Mouse (Mus musculus): ENCODE results near the gene Mctp1. TPM values are rescaled to one million over a fixed set of nuclear protein-coding genes. Genes with fewer than 3 reads are reported as not detected.
"Not testable (repeated sequence)": the region's sequence is repeated elsewhere in the genome, so short reads cannot be mapped to it uniquely, and the experiment has no call there.

Mctp1 gene
- polyA plus RNA-seq, 1 experiment from 2014 or later: 0.20 TPM

GRCm38 (mm10) chr13:76566024-76566423, 181.7 kb downstream of the Mctp1 start:
- no peaks in the 10 kb centered on the region for H3K27me3 ChIP-seq
- no peaks in the 10 kb centered on the region for H3K36me3 ChIP-seq
- ATAC-seq (ENCODE audit: insufficient number of reproducible peaks, insufficient read depth, low FRiP score, low TSS enrichment, low read depth): no peak
- no peak overlapping the region for H3K4me2 ChIP-seq
- no peaks in the 10 kb centered on the region for H3K9me3 ChIP-seq
- H3K4me3 ChIP-seq (replicated peaks): no peak overlapping the region
- 92% methylated on average over 3 of the region's 3 CpGs for WGBS
- no peaks in the 10 kb centered on the region for H3K4me1 ChIP-seq (replicated peaks)
- H3K9ac ChIP-seq (replicated peaks): no peak overlapping the region
- no peak overlapping the region for H3K27ac ChIP-seq

- no peaks in the 10 kb centered on the region for H3K9me3 ChIP-seq
- 90% methylated on average over 4 of the region's 4 CpGs for WGBS
- no peaks in the 10 kb centered on the region for H3K36me3 ChIP-seq
- no peaks in the 10 kb centered on the region for H3K4me1 ChIP-seq (replicated peaks)
- no peak overlapping the region for H3K27ac ChIP-seq
- no peak overlapping the region for H3K4me2 ChIP-seq
- no peak overlapping the region for H3K4me3 ChIP-seq (replicated peaks)
- no peaks in the 10 kb centered on the region for H3K27me3 ChIP-seq
- no peak for ATAC-seq (ENCODE audit: insufficient number of reproducible peaks, insufficient read depth, low FRiP score, low TSS enrichment, low read depth)
- no peak overlapping the region for H3K9ac ChIP-seq (replicated peaks)
Observed at GRCm38 (mm10) chr13:76567448-76567847, 183.1 kb downstream of the Mctp1 start.

- H3K4me3 ChIP-seq (replicated peaks): no peak overlapping the region
- H3K4me1 ChIP-seq (replicated peaks): no peaks in the 10 kb centered on the region
- H3K9ac ChIP-seq (replicated peaks): no peak overlapping the region
- WGBS: 59% methylated on average over 2 of the region's 2 CpGs
- no peaks in the 10 kb centered on the region for H3K27me3 ChIP-seq
- H3K4me2 ChIP-seq: no peak overlapping the region
- no peak overlapping the region for H3K27ac ChIP-seq
- no peak for ATAC-seq (ENCODE audit: insufficient number of reproducible peaks, insufficient read depth, low FRiP score, low TSS enrichment, low read depth)
- no peaks in the 10 kb centered on the region for H3K36me3 ChIP-seq
- no peaks in the 10 kb centered on the region for H3K9me3 ChIP-seq
Observed at GRCm38 (mm10) chr13:76568569-76569211, 184.4 kb downstream of the Mctp1 start.

- H3K27ac ChIP-seq: no peak overlapping the region
- no peak overlapping the region for H3K4me3 ChIP-seq (replicated peaks)
- H3K9me3 ChIP-seq: no peaks in the 10 kb centered on the region
- H3K36me3 ChIP-seq: no peaks in the 10 kb centered on the region
- H3K4me1 ChIP-seq (replicated peaks): no peaks in the 10 kb centered on the region
- no peak for ATAC-seq (ENCODE audit: insufficient number of reproducible peaks, insufficient read depth, low FRiP score, low TSS enrichment, low read depth)
- H3K4me2 ChIP-seq: no peak overlapping the region
- no peaks in the 10 kb centered on the region for H3K27me3 ChIP-seq
- 37% methylated on average over 5 of the region's 5 CpGs for WGBS
- no peak overlapping the region for H3K9ac ChIP-seq (replicated peaks)
Observed at GRCm38 (mm10) chr13:76579414-76579813, 195.1 kb downstream of the Mctp1 start.

- Histone ChIP-seq H3K9ac (replicated peaks) (no peak overlapping the region), H3K4me1 (replicated peaks) (no peaks in the 10 kb centered on the region), H3K4me3 (replicated peaks) (no peak overlapping the region), H3K4me2 (no peak overlapping the region), H3K36me3 (no peaks in the 10 kb centered on the region), H3K27me3 (no peaks in the 10 kb centered on the region), H3K27ac (no peak overlapping the region), H3K9me3 (no peaks in the 10 kb centered on the region)
- 86% methylated on average over 3 of the region's 3 CpGs for WGBS
- ATAC-seq (ENCODE audit: insufficient number of reproducible peaks, insufficient read depth, low FRiP score, low TSS enrichment, low read depth): no peak
Observed at GRCm38 (mm10) chr13:76585447-76585846, 201.1 kb downstream of the Mctp1 start.

GRCm38 (mm10) chr13:76590709-76591108, 206.4 kb downstream of the Mctp1 start:
- not testable (repeated sequence) for H3K27ac ChIP-seq; H3K9me3 ChIP-seq; H3K36me3 ChIP-seq; H3K9ac ChIP-seq (replicated peaks); H3K4me1 ChIP-seq (replicated peaks); H3K4me2 ChIP-seq; H3K4me3 ChIP-seq (replicated peaks); H3K27me3 ChIP-seq
- 85% methylated on average over 11 of the region's 11 CpGs for WGBS
- peak; percentile 66; the same call in 1 of the 2 replicates for ATAC-seq (ENCODE audit: insufficient number of reproducible peaks, insufficient read depth, low FRiP score, low TSS enrichment, low read depth)

- Histone ChIP-seq H3K9me3 (no peaks in the 10 kb centered on the region), H3K27ac (no peak overlapping the region), H3K9ac (replicated peaks) (no peak overlapping the region), H3K27me3 (no peaks in the 10 kb centered on the region), H3K36me3 (no peaks in the 10 kb centered on the region), H3K4me3 (replicated peaks) (no peak overlapping the region), H3K4me1 (replicated peaks) (no peaks in the 10 kb centered on the region), H3K4me2 (no peak overlapping the region)
- no peak for ATAC-seq (ENCODE audit: insufficient number of reproducible peaks, insufficient read depth, low FRiP score, low TSS enrichment, low read depth)
Observed at GRCm38 (mm10) chr13:76591189-76591588, 206.9 kb downstream of the Mctp1 start.

GRCm38 (mm10) chr13:76591692-76592091, 207.4 kb downstream of the Mctp1 start:
- Histone ChIP-seq H3K4me3 (replicated peaks) (no peak overlapping the region), H3K36me3 (no peaks in the 10 kb centered on the region), H3K9ac (replicated peaks) (no peak overlapping the region), H3K4me2 (no peak overlapping the region), H3K4me1 (replicated peaks) (no peaks in the 10 kb centered on the region), H3K27me3 (no peaks in the 10 kb centered on the region), H3K9me3 (no peaks in the 10 kb centered on the region), H3K27ac (no peak overlapping the region)
- ATAC-seq (ENCODE audit: insufficient number of reproducible peaks, insufficient read depth, low FRiP score, low TSS enrichment, low read depth): no peak
- WGBS: 13% methylated on average over 1 of the region's 1 CpGs

- H3K36me3 ChIP-seq: no peaks in the 10 kb centered on the region
- H3K9me3 ChIP-seq: no peaks in the 10 kb centered on the region
- no peak overlapping the region for H3K27ac ChIP-seq
- no peaks in the 10 kb centered on the region for H3K27me3 ChIP-seq
- no peak overlapping the region for H3K9ac ChIP-seq (replicated peaks)
- 87% methylated on average over 2 of the region's 2 CpGs for WGBS
- no peaks in the 10 kb centered on the region for H3K4me1 ChIP-seq (replicated peaks)
- H3K4me2 ChIP-seq: no peak overlapping the region
- no peak overlapping the region for H3K4me3 ChIP-seq (replicated peaks)
- ATAC-seq (ENCODE audit: insufficient number of reproducible peaks, insufficient read depth, low FRiP score, low TSS enrichment, low read depth): no peak
Observed at GRCm38 (mm10) chr13:76592908-76593307, 208.6 kb downstream of the Mctp1 start.

GRCm38 (mm10) chr13:76597005-76597404, 212.7 kb downstream of the Mctp1 start:
- no peak for ATAC-seq (ENCODE audit: insufficient number of reproducible peaks, insufficient read depth, low FRiP score, low TSS enrichment, low read depth)
- Histone ChIP-seq H3K9ac (replicated peaks) (no peak overlapping the region), H3K27me3 (no peaks in the 10 kb centered on the region), H3K4me2 (no peak overlapping the region), H3K4me1 (replicated peaks) (no peaks in the 10 kb centered on the region), H3K27ac (no peak overlapping the region), H3K9me3 (no peaks in the 10 kb centered on the region), H3K4me3 (replicated peaks) (no peak overlapping the region), H3K36me3 (no peaks in the 10 kb centered on the region)
- 79% methylated on average over 7 of the region's 7 CpGs for WGBS

- no peak for ATAC-seq (ENCODE audit: insufficient number of reproducible peaks, insufficient read depth, low FRiP score, low TSS enrichment, low read depth)
- Histone ChIP-seq H3K4me2 (no peak overlapping the region), H3K4me3 (replicated peaks) (no peak overlapping the region), H3K9ac (replicated peaks) (no peak overlapping the region), H3K36me3 (no peaks in the 10 kb centered on the region), H3K4me1 (replicated peaks) (no peaks in the 10 kb centered on the region), H3K9me3 (no peaks in the 10 kb centered on the region), H3K27ac (no peak overlapping the region), H3K27me3 (no peaks in the 10 kb centered on the region)
Observed at GRCm38 (mm10) chr13:76609425-76609824, 225.1 kb downstream of the Mctp1 start.

- H3K36me3 ChIP-seq: no peaks in the 10 kb centered on the region
- H3K9me3 ChIP-seq: no peaks in the 10 kb centered on the region
- 91% methylated on average over 2 of the region's 2 CpGs for WGBS
- no peak overlapping the region for H3K4me3 ChIP-seq (replicated peaks)
- no peak overlapping the region for H3K27ac ChIP-seq
- H3K4me1 ChIP-seq (replicated peaks): no peaks in the 10 kb centered on the region
- no peaks in the 10 kb centered on the region for H3K27me3 ChIP-seq
- ATAC-seq (ENCODE audit: insufficient number of reproducible peaks, insufficient read depth, low FRiP score, low TSS enrichment, low read depth): no peak
- no peak overlapping the region for H3K4me2 ChIP-seq
- no peak overlapping the region for H3K9ac ChIP-seq (replicated peaks)
Observed at GRCm38 (mm10) chr13:76611499-76611898, 227.2 kb downstream of the Mctp1 start.

Measured in limb, embryonic 12.5 days (tissue).